Mouse (Mus musculus) heart, postnatal 10 days (tissue): ENCODE measurements at regions not wholly inside any gene's neighbourhood (a gene's known extent, or its start where the extent isn't known, plus 50 kb on each side); places are given as distances from the start of the nearest gene placed in this dataset.

ENCODE experiments used
- DNase-seq, 2 experiments: peaks; one replicate each; pipeline ENCODE4 v3.0.0; 2021
- intact Hi-C: fragments of 180-260 bp; cut with DNase I; formaldehyde crosslinking; loops from one replicate; pipeline ENCODE4 v1.15.1; 2025

DNA sequence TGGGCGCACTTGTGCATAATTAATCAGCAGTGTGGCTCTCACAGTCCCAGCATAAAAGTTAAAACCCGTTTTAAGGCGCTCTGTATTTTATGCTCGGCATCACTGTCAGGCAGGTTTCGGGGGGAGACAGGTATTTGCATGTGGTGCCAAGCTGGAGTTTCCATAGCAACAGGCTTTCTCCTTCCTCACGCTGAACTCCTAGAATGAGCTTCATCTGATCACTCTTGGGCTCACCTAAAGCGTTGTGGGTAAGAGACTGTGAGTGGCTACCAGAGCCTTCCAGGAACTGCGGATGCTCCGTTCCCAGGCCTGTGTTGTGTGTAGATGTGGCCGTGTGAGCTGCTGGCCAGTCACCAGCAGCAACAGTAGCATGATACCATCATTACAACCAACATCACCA is 161.5 kb downstream of the Ajap1 start:
- intact Hi-C loops: no loop called here
- no peak for DNase-seq

DNA sequence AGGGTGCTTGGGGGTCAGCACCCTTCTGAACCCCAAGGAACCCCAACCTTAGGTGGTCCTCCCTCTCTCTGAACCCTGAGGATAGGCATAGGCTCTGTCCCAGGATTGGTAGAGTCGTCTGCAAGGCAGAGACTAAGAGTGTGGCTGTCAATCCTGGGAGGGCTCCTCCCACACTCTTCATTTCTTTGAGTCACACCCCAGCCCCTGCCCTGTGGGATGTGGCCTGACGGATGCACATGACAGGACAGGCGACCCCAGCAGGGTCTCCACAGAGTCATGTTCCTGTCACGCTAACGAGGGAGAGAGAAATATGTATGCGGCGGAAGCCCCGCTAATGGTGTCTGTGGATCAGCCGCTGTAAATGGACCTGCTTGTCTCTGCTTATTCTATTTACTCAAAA is 162.0 kb downstream of the Ajap1 start:
- intact Hi-C loops: loop anchor here (1.0 kb wide), 1 partner anchor 20 kb away; no protein-coding TSS in a partner anchor

DNA sequence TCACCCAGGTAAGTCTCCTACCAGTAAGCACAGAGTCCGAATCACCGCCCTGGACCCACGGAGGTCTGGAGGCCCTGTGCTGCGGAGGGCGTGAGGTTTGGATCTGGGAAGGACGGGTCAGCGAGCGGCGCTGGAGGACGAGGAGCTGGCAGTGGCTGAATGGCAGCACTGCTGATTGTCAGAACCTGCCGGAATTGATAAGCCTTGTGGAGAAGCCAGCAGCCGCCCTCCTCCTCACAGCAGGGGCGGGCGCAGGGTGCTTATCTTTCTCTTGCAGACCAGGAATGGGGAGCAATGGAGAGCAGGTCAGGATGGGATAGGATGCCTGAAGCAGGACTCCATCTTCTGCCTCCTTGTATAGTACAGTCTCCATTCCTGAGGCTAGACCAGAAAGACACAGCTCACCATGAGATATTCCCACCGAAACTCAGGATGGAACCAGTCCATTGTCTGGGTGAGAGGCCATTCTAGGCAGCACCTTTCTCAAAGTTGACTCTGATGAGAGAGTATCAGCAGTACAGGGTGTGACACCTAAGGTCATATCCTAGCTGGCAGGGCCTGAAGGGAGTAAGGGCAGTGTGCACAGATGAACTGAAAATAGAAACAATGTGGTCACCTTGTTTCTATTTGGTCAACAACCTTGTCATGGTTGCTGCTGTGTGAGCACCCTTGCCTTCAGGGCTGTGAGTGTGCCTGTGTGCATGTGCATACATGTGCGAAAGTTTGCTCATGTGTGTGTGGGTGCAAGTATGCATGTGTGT is 165.5 kb downstream of the Ajap1 start:
- peak; percentile 11 to 16 for DNase-seq

More for the DNA sequence above, 162.0 kb downstream of the Ajap1 start:
- DNase-seq: no peak

DNA sequence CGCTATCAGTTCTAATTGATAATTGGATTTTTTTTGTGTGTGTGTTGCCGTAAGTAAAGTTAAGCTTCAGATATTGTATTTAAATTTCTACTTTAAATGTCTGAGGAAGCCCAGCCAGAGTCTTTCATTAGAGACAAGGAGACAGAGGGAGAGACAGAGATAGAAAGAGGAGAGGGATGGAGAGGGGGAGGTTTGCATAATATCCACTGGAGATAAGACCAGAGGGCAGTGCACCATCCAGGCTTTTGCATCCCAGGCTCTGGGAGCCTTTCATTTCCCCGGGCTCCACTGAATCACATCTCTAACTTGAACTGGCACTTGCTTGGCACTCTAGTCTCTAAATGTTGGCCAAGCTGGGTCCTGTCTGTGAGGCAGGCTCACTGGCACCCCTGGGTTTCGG is 166.1 kb downstream of the Ajap1 start:
- no peak for DNase-seq

More for the DNA sequence above, 165.5 kb downstream of the Ajap1 start:
- intact Hi-C loops: no loop called here

DNA sequence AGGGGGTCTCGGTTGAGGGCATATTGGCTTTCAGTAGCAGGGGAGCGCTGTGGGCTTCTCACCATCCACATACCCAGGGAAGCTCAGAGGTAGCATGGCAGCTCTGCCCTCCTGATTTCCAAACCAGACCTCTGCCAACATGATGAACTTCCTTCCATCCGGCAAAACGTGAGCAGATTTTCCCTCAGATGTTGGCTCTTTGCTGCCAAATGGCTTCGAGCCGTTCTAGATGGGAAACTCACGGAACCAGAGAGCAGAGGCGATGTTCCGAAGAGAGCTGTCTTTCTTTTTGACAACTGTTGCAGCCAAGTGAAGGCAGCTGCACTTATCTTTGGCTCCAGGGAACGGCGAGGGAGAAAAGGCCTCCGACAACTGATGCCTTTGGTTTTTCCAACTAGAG is 168.7 kb downstream of the Ajap1 start:
- DNase-seq: no peak
- intact Hi-C loops: no loop called here

More for the DNA sequence above, 166.1 kb downstream of the Ajap1 start:
- intact Hi-C loops: no loop called here

DNA sequence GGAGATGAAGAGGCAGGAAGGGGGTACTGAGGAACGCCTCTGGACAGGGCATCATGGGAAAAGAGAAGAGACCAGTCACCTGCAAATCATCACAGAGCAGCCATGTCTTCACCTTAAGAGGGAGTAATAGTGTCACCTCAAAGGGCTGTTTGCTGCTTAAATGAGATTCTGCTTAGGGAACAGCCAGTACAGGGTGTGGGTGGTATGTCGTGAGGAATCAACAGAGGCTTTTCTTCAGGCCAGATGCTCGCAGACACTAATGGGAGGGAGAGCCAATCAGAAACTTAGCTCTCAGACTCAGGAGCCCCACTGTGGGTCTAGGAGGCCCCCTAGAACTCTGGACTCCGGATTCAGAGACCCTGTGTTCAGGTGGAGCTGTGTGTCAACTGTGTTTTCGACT is 171.0 kb downstream of the Ajap1 start:
- DNase-seq: no peak
- intact Hi-C loops: no loop called here

DNA sequence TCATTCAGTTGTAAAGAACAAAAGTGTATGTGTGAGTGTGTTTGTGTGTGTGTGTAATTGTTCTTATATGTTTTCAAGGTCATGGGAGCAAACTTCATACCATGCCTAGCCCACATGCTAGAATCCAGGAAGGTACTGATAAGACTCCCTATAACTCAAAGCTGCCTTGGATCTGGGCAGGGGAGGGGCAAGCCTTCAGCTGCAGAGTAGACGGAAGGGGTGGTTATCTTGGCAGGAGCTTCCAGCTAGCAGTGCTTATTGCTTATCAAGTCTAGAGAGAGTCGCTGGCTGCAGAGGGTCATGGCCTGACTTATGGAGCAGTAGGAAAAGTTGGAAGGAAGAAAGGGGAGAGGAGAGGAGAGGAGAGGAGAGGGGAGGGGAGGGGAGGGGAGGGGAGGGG is 172.0 kb downstream of the Ajap1 start:
- DNase-seq: no peak
- intact Hi-C loops: no loop called here

DNA sequence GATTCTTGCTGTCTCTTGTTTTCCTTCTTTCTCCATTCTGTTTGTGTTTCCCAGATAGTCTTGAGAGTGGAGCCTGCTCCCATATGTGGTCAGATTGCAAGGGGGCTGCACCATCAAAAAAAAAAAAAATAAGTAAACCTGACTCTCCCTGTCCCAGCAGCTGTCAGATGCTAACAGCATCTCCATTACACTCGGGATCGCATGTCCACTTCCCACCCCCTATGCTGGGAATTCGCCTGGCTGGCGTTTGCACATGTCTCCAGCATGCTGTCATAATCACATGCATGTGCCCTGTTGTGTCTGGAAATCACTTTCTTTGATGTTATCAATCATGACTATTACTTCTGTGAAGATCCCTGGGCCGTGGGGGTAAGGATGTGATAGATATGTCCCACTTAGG is 179.1 kb downstream of the Ajap1 start:
- DNase-seq: no peak
- intact Hi-C loops: no loop called here

DNA sequence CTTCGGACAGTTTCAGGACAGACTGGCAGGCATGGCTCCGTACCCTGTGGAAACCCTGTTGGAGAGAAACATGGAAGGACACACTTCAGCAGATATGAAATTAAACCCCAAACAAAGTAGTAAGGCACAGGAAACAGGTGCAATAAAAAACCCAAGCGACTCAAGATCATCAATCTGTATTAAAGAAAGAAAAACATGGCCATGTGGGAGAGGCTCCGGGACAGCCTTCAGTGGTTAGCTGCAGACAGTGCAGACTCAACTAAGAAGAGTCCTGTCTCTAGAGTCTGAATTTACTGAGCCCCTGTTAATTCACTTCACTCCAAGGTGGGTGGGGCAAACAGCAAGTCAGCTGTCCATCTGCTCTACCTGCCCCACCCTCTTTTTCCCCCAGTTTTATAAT is 179.8 kb downstream of the Ajap1 start:
- intact Hi-C loops: no loop called here
- no peak for DNase-seq

DNA sequence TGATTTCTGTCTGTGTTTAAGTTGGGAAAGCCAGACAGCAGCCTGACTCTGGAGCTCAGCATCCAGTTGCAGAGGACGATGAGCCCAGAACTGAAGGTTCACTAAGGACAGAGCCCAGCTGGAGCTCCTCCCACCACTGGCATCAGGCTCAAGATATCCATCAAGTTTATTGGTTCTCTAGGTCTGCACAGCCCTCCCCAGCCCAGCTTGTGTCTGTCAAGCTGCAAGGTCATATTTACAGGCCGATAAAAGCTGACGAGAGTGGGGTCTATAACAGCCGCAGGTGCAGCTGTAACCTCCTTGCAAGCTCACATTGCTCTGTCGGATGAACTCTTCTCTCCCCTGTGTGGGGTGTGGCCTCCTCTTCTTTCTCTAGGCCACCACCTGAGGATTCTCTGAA is 184.3 kb downstream of the Ajap1 start:
- no peak for DNase-seq
- intact Hi-C loops: no loop called here

DNA sequence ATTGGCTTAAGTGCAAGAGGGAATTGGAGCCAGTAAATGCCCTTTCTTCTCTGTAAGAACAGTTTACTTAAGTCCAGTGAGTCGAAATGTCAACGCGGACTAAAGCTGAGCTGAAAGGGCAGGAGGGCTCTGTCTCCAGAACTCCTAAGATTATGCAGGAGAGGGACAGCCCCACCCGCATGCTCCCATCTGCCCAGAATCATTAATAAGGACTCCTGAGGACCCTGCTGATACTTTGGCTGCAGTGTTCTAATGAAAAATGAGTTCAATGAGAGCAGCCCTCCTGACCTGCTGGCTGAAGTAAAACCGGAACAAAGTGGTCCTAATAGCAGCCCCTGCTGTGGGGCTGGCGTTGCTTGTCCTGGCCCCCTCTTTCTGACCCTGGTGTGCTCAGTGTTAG is 187.8 kb downstream of the Ajap1 start:
- intact Hi-C loops: no loop called here
- DNase-seq: no peak

DNA sequence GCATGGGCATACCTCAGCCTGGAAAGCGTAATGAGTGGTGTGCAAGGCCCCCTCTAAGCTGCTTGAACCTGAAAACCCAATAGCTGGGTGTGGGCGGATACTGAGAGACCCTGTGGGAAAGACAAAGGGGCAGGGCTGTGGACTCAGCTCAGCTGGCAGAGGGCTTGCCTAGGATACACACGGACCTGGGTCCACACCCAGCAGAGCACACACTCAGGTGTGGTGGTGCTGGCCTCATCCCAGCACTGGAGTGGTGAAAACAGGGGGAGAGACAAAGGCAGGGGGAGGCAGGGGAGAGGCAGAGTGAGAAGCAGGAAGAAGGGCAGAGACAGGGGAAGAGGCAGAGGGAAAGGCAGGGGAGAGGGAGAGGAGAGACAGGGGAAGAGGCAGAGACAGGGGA is 189.5 kb downstream of the Ajap1 start:
- no peak for DNase-seq
- intact Hi-C loops: no loop called here

DNA sequence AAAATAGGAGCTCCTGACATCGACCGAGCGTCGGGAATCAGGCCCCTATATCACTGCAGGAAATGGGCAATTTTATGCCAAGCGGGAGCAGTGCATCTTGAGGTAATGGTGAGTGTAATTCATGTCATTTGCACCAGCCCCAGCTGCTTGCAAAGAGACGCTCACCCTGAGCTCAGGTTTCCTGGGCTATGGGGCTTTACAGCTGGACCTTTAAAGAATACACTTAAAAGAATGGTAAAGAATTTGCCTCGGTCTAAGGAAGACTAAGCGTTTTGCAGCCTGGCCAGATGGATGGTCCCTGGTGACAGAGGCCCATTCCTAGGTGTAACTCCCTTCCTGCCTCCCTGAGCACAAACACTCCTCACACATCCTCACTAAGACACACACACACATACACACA is 194.2 kb downstream of the Ajap1 start:
- intact Hi-C loops: no loop called here
- no peak for DNase-seq

DNA sequence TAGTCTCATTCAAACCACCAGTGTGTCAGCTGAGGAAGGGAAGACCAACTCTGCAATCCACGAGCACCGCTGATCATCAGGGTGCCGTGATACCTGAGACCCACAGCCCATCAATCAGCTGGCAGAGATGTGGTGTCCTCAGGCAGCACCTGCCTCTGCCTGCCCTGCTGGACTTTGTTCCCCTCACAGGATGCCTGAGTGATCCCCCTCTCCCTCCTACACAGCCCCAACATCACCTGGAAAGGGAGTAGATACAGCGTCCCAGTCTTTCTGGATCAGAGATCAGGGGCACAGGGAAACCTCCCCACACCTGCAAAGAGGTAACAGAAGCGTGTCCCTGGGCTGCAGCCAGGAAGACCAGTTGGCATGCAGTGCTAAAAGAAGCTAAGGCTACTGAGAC is 198.4 kb downstream of the Ajap1 start:
- DNase-seq: no peak
- intact Hi-C loops: no loop called here

DNA sequence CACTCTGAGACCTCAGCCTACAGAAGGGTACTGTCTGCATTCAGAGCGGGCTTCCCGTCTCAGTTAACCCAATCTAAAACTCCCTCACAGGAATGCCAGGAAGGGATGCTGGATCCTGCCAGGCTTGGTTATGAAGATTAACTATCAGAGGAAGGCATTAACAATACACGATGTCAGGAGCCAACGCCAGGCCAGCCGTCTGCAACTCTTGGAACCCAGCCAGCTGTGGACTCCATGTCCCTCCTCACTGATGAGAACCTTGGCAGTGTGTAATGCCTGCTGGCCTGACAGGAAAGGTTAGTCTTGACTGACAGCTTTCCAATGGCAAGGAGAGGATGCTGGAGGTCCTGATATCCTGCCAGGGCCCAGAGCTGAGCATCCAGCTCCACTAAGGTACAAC is 206.0 kb downstream of the Ajap1 start:
- no peak for DNase-seq
- intact Hi-C loops: no loop called here

DNA sequence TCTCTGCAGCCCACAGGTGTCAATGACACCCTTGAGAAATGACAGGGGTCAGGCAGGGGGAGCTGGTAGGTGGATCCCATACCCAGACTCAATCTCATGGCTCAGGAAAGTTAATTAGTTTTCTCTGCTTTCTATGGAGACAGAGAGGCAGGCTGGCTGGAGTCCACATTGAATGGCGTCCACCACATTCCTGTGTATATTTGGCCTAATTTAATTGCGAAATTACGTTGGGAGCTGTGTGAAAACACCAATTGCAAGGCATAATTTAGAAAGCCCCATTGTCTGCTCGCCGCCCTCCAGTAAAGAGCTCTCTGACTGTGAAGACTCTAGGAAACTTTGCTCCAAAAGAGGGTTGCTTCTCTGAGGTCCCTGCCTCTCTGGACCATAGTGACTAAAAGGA is 211.2 kb downstream of the Ajap1 start:
- intact Hi-C loops: no loop called here
- no peak for DNase-seq

DNA sequence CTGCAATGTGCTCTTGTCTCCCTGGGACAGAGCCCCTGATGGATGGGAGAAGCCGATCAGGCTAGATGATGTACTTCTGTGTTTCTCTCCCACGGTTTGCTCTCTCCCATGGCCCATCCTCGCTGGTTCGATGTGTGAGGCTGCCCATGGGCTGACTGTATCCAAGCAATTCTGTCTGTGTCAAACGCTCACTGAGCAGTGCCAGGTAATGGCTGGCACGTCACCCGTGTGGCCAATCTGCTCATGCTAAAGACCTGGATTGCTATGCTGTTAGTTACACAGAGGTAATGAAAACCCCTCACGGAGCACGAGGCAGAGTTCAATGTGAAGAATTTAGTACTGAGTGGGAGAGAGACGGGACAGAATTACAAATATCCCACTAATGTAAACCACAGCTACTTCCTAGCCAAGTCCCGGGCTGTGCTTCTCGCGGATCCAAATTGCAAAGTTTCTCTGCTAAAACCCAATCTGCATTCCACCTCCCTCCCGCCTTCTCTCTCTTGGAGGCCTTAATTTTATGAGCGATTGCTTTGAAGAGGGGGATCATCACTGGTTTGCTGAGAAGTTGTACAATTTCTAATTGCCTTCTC is 219.3 kb downstream of the Ajap1 start:
- intact Hi-C loops: no loop called here
- no peak for DNase-seq

DNA sequence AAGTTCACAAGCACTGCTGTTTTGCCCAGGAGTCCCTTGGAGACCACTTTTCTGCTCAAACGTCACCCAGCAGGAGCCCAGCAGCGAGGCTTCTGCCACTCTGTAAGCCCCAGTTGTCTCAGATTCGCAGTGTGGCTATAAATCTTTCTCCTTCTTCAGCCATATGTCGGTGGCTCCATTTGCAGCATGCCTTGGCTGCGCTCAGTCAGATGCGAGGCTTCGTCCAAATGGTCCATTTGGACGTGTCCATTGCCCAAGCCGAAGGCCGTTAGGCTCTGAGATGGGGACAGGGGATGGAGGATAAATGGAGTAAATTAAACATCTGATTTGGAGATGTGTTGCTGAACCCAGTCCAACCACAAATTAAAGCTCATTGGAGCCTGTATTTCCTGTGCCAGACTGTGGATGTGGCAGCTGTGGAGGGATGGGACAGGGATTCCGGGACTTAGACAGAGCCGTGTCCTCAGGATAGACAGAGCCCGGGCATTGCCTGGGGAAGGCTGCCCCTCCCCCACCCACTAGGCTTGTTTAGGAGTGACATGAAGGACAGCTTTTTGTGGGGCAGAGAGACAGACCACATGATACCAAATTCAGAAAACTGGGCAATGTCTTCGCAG is 221.6 kb downstream of the Ajap1 start:
- DNase-seq: no peak
- intact Hi-C loops: no loop called here

DNA sequence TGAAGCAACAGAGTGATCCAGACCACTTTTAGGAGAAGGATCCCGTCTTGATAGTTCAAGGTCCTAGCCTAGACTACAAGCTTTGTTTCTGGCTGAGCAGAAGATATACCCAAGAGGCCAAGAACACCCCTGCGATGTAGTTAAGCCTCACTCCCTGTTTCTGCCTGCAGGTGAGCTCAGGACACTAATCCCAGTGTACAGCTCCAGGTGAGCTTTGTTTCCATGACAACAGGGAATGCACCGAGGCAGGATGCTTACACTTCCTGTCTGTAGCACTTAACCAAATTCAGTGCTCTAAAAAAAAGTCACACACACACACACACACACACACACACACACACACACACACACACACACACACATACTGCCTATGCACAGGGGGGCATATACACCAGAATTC is 230.7 kb downstream of the Ajap1 start:
- DNase-seq: no peak
- intact Hi-C loops: no loop called here

DNA sequence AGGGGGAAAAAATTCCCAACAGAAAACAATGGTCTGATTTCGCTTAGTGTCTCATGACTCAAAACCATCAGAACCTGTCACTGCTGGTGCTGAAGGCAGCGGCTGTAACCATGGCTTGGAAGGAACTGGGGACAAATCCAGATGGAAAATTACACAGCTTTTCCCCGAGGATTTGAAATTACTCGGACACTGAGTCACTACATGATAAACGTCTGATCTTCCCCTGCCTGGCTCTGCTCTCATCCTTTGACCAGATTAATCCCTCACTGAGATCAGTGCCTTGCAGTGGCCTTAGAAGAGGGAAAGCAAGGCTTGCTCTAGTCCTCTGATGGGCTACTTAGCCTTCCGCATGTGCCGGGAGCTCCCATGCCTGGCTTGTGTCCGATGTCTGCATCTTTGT is 231.3 kb downstream of the Ajap1 start:
- intact Hi-C loops: no loop called here
- peak; percentile 23 to 29 for DNase-seq

DNA sequence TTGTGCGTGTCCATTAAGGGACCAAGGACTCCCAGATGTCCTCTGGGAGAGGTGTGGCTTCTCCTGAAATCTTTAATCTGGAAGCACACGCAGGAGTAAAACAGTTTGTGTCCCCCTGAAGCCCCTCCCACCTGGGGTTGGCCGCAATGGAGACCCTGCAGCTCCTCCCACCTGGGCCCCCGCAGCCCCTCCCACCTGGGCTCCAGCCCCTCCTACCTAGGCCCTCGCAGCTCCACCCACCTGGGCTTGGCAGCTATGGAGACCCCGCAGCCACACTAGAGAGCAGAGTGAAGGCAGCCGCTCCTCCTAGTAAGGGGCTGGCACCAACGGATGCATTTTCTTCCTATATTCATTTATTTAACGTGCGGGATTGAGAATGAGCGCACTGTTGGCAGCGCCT is 245.9 kb downstream of the Ajap1 start:
- intact Hi-C loops: no loop called here
- no peak for DNase-seq

DNA sequence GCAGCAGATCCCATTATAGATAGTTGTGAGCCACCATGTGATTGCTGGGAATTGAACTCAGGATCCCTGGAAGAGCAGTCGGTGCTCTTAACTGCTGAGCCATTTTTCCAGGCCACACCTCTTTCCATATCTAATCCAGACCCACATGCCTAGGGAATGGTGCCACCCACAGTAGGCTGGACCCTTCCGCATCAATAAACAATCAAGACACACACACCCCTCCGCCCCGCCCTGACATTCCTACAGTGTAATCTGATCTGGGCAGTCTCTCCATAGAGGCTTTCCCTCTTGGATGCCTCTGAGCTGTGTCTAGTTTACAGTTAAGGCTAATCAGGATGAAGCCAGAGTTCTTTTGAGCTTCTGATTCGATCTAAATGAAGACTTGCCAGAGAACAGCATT is 248.8 kb downstream of the Ajap1 start:
- no peak for DNase-seq
- intact Hi-C loops: no loop called here
